Mouse (Mus musculus) small intestine, adult 2 months (tissue): ENCODE data around the gene BC048507.

Experiments
- CTCF ChIP-seq: fragments of 200-500 bp; IDR thresholded peaks from 2 replicates; pipeline ENCODE4 v1.5.1; 2012; ENCODE audit warnings: low read depth, mild to moderate bottlenecking, control low read depth, inconsistent platforms, low read length, moderate library complexity, mixed read lengths; ENCODE audit not compliant: insufficient replicate concordance, insufficient read length; ENCODE audit errors: extremely low read depth
- POLR2A ChIP-seq: fragments of 200-500 bp; IDR thresholded peaks from 2 replicates; pipeline ENCODE4 v1.6.1; 2012; ENCODE audit warnings: low read depth, mild to moderate bottlenecking, control low read depth, inconsistent platforms, low read length, moderate library complexity

- TF ChIP-seq POLR2A (no peak), CTCF (no peak)
These were observed 1.7 kb downstream of the BC048507 start for GRCm38 (mm10) chr13:67864764-67865350.
